Mouse (Mus musculus): Measurements from ENCODE around the gene Birc5. TPM values are rescaled to one million over a fixed set of nuclear protein-coding genes. Genes with fewer than 3 reads are reported as not detected.
A peak's percentile ranks its signal among the peaks of the same experiment; 100 is the strongest.

Birc5 gene
- total RNA-seq, 2 experiments from 2014 or later, result not detected

- peak; percentile 47 for TF ChIP-seq CTCF (IDR thresholded peaks at IDR 0.05)
- intact Hi-C loops (cut with DNase I), result no loop called here
Measured at GRCm38 (mm10) chr11:117846640-117847039, 2.4 kb upstream of the Birc5 start.

DNA sequence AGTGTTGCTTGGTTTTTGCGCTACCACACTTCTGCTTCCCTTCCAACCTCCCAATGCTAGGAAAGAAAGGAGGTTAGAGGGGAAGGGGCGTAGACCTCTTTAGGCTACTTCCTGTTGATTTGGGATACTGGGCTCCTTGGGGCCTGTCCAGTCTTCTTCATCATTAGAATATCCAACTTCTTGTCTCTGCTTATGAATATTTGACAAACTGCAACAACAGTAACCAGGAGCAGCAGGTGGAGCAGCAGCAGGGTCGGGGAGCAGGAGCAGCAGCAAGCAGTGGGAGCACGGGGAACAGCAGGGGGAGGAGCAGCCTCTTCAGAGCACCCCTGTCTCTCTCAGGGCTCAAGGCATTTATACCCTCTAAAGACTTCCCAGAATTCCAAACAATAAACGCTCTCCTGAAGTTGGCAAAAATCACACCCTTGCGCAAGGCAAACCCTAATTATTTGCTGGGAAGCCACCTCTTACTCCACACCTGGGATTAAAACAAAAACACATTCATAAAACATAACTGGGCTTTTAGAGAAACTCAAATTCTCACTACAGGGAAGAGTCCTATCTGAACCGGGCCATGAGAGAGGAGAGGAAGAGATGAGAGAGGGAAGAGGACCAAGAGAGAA, 1.3 kb upstream of the Birc5 start:
- peak overlapping the region; percentile 82 for H3K4me3 ChIP-seq
- TF ChIP-seq CTCF (IDR thresholded peaks at IDR 0.05), result no peak
- intact Hi-C loops (cut with DNase I), result no loop called here
- no peak for DNase-seq
- H3K27ac ChIP-seq, result peak overlapping the region; percentile 94

More at GRCm38 (mm10) chr11:117846640-117847039, 2.4 kb upstream of the Birc5 start:
- no peak for DNase-seq
- H3K27ac ChIP-seq, result no peak overlapping the region
- H3K4me3 ChIP-seq, result no peak overlapping the region

DNA sequence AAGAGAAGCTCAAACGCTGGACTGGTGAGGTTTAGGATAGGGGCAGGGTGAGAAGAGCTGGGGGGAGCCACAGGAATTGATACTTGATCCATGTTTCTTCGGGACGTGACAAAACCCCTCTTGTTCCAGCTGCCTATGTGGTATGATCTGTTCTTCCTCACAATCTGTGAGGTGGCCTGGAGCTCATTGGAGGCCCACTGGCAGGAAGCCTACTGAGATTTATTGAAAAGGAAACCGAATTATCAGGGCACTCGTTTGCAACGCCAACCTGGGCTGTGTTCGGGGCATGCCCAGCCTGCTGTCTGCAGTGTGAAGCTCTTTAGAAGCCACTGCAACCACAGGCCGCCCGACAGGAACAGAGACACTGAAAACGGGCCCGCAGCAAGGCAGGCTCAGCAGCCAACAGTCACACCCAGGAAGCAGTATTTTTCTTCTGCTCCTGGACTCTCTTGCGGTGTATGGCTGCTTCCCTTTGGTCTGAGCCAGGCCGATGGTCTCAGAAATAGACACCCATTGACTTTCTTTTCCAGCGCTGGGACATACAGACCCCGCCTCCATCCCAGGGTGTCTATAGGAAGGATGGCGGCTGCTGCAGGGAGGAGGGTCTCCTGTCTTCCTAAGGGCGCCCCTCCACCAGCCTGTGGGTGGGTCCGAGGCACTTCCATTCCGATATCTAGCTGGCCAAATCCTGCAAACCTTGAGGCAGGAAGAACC, 623 bp upstream of the Birc5 start:
- Histone ChIP-seq H3K4me3 (peak overlapping the region; percentile 82), H3K27ac (peak overlapping the region; percentile 94)
- no peak for DNase-seq
- TF ChIP-seq CTCF (IDR thresholded peaks at IDR 0.05), result no peak
- intact Hi-C loops (cut with DNase I), result no loop called here

DNA sequence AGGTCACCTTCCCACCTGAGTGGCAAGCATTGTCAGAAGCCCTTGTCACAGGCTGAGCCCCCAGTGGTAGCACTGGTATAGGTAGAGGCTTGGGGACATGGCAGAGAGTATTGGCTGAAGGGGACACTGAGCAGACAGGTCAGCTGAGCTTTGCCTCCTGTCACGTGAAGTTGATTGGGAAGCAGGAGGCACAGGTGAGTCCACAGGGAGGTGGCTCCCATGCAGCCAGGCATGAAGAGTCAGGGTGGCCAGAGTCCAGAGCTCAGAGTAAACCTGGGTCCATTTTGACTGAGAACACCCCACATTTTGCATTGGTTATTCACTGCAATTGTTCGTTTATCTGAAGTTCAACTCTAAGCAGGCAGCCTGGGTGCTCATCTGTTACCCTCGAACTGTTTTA, 3.8 kb downstream of the Birc5 start:
- DNase-seq, result no peak
- Histone ChIP-seq H3K4me3 (no peak overlapping the region), H3K27ac (no peak overlapping the region)
- TF ChIP-seq CTCF (IDR thresholded peaks at IDR 0.05), result no peak
- intact Hi-C loops (cut with DNase I), result no loop called here

DNA sequence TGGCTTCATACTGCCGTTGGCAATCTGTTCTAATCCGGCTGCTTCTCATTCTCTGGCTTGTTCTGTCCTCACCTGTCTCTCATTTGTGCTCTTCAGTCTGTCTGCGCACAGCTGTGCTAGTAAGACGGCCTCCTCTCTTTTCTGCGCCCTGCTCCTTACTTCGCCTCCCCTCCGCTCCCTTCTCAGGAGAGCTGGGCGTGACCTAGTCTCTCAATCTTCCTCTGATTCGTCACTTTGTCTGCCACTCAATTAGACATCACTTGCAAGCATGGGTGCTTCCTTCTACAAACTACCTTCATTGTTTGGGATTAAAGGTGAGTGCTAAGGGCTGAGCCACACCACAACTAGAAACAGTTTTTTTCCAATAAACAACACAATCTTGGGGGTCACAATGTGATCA, 5.2 kb downstream of the Birc5 start:
- intact Hi-C loops (cut with DNase I), result no loop called here

GRCm38 (mm10) chr11:117855360-117855759, 6.3 kb downstream of the Birc5 start:
- no peak for DNase-seq
- Histone ChIP-seq H3K4me3 (no peak overlapping the region), H3K27ac (no peak overlapping the region)
- intact Hi-C loops (cut with DNase I), result no loop called here
- TF ChIP-seq CTCF (IDR thresholded peaks at IDR 0.05), result no peak

More for the DNA sequence above, 5.2 kb downstream of the Birc5 start:
- Histone ChIP-seq H3K27ac (no peak overlapping the region), H3K4me3 (no peak overlapping the region)
- no peak for TF ChIP-seq CTCF (IDR thresholded peaks at IDR 0.05)
- no peak for DNase-seq

GRCm38 (mm10) chr11:117855975-117856374, 6.9 kb downstream of the Birc5 start:
- intact Hi-C loops (cut with DNase I), result no loop called here
- DNase-seq, result no peak
- Histone ChIP-seq H3K27ac (no peak overlapping the region), H3K4me3 (no peak overlapping the region)
- no peak for TF ChIP-seq CTCF (IDR thresholded peaks at IDR 0.05)

DNA sequence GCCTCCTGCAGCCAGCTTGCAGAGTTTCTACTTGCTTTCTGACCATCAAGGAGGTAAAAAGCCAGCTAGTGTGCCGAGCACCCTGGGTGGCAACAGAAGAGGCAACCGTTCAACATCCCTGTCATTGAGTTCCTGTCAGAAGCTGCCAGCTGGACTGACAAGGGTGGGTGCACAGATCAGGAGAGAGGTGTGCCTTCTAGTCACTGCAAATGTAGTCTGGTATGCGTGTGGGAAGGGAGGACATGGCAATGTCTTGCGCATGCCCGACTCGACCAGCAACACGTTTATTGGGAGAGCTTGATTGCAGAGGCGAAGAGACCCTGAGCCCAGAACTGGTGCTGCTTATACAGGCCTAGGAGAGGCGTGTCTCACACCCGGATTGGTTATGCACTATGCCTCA, 8.4 kb downstream of the Birc5 start:
- Histone ChIP-seq H3K4me3 (no peak overlapping the region), H3K27ac (no peak overlapping the region)
- no peak for TF ChIP-seq CTCF (IDR thresholded peaks at IDR 0.05)
- DNase-seq, result no peak
- intact Hi-C loops (cut with DNase I), result no loop called here

- Histone ChIP-seq H3K27ac (no peak overlapping the region), H3K4me3 (no peak overlapping the region)
- no peak for TF ChIP-seq CTCF (IDR thresholded peaks at IDR 0.05)
- intact Hi-C loops (cut with DNase I), result no loop called here
- DNase-seq, result peak; percentile 53
Measured at GRCm38 (mm10) chr11:117858392-117858791, 9.3 kb downstream of the Birc5 start.

DNA sequence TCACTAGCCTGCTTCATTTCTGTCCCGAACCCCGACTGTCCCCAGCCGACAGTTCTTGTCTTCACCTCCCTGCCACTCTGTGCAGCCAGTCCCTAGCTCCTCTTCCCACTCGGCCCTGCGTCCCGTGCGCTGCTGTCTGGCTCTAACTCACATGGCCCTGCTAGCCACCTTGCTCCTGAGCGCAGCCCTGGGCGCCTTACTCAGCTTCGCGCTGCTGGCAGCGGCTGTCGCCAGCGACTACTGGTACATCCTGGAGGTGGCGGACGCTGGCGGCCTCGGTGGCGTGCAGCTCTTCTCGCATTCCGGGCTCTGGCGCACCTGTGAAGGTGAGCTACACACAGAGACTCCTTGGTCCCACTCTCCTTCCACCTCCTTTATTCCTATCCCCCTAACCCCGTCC, 11.6 kb downstream of the Birc5 start, which contains the start of gene Tmem235:
Gene Tmem235 (plus strand): TSS at position 152 of the 400 bp plus-strand sequence.
- Histone ChIP-seq H3K27ac (no peak within 1 kb of the TSS), H3K4me3 (no peak within 1 kb of the TSS)
- DNase-seq, result peak; percentile 54
- TF ChIP-seq CTCF (IDR thresholded peaks at IDR 0.05), result no peak
- intact Hi-C loops (cut with DNase I), result no loop called here

- DNase-seq, result no peak
- no peak overlapping the region for H3K27ac ChIP-seq
- intact Hi-C loops (cut with DNase I), result no loop called here
- no peak for TF ChIP-seq CTCF (IDR thresholded peaks at IDR 0.05)
- H3K4me3 ChIP-seq, result no peak overlapping the region
Measured at GRCm38 (mm10) chr11:117863174-117863856, 14.3 kb downstream of the Birc5 start.

DNA sequence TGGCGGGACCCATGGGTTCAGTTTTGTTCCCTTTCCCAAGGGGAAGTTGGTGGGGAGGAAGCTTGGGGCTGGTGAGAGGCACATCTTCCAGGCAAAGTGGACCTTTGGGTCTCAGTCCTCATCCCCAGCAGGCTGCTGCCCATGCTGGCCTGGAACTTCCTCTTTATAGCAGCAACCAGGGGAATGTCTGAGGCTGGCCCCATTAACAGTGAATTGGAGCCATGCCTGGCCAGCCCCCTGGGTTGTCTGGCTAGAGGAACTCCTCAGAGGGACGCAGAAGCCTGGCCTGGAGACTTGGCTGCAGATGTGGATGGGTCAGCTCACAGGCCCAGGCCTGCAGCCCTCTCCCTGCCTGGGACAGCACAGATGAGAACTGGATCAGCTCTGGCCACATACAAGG, 15.8 kb downstream of the Birc5 start:
- no peak for TF ChIP-seq CTCF (IDR thresholded peaks at IDR 0.05)
- intact Hi-C loops (cut with DNase I), result no loop called here
- Histone ChIP-seq H3K4me3 (no peak overlapping the region), H3K27ac (no peak overlapping the region)
- DNase-seq, result no peak

DNA sequence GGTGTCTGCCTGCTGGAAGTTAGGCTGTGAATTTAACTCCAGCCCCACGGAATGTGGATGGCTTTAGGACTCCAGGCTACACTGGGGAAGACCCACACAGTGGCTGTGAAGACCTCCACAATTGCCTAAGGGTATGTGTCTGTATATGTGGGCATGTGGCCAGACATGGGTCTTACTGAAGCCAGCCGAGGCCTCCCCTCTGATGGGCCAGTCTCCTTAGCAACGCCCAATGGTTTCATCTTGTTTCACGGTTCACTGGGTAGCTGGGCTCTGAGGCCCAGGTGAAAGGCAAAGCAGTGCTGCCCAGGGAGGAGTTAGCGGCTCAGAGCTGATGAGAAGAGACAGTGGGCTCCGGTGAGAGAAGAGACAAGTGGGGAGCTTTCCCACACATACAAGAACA, 16.9 kb downstream of the Birc5 start:
- DNase-seq, result no peak
- no peak for TF ChIP-seq CTCF (IDR thresholded peaks at IDR 0.05)
- no peak overlapping the region for H3K27ac ChIP-seq
- intact Hi-C loops (cut with DNase I), result no loop called here
- H3K4me3 ChIP-seq, result no peak overlapping the region
